Mouse (Mus musculus): ENCODE results near the gene Kif27.

DNA sequence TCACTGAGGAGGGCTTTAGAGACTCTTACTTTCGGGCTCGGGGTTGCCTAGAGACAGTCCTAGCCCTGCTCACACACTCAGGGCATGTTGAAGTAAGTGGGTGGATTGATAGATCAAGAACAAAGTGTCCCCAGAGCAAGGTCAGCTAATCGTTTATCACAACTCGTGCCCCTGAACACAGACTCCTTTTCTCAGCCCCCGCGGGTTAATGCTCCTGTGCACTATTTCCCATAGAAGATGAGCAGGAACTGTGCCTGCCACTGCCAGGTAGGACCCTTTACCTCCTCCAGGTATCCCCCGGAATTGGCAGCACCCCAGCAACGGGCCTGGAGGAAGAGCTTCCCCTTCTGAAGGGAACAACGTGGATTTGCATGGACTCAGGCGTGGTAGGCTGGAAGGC, 82.7 kb downstream of the Kif27 start:
- TF ChIP-seq CTCF (IDR thresholded peaks at IDR 0.05; ENCODE audit: extremely low read depth, insufficient read length, insufficient replicate concordance, low read depth, low read length): no peak
- no peak for TF ChIP-seq POLR2A (IDR thresholded peaks at IDR 0.05; ENCODE audit: low read depth, low read length)
